ENCODE assay signal across 14 mouse cellular contexts in genomic region chr1:55725428-55725827, GRCm38 (mm10).
"Had no signal": no experiment of that assay in that cellular context is flagged by ENCODE, and none has a peak within 500 bp of the region (broad histone marks: within the 10 kb centered on the region; RNA-seq: fewer than 3 reads in every experiment).

No protein-coding gene starts in this region.

- H3K9ac ChIP-seq: limb, embryonic 13.5 days; liver, embryonic 13.5 days; midbrain, embryonic 15.5 days; neural tube, embryonic 13.5 days had no signal

- H3K4me2 ChIP-seq: limb, embryonic 13.5 days; liver, embryonic 13.5 days; midbrain, embryonic 15.5 days; neural tube, embryonic 13.5 days had no signal

- H3K4me3 ChIP-seq: limb, embryonic 13.5 days; liver, embryonic 13.5 days; megakaryocyte, embryonic 14.5 days; midbrain, embryonic 10.5 days; midbrain, embryonic 15.5 days; neural tube, embryonic 13.5 days had no signal

- H3K9me3 ChIP-seq: limb, embryonic 13.5 days; liver, embryonic 13.5 days; midbrain, embryonic 10.5 days; midbrain, embryonic 15.5 days had no signal

- DNase-seq: kidney, adult 9 months; kidney, postnatal 14 days; kidney, postnatal 4 days; left cerebral cortex, postnatal 4 days; liver, embryonic 13.5 days; lung, adult 2 months; thymus, adult 18-20 months; thymus, postnatal 36 days had no signal

- ATAC-seq: lung, postnatal 0 days; midbrain, embryonic 15.5 days had no signal

- H3K27ac ChIP-seq: limb, embryonic 13.5 days; liver, embryonic 13.5 days; midbrain, embryonic 10.5 days; midbrain, embryonic 15.5 days; neural tube, embryonic 13.5 days had no signal

- H3K27me3 ChIP-seq: limb, embryonic 13.5 days; liver, embryonic 13.5 days; megakaryocyte, embryonic 14.5 days; midbrain, embryonic 15.5 days; neural tube, embryonic 13.5 days had no signal

- H3K36me3 ChIP-seq: limb, embryonic 13.5 days; liver, embryonic 13.5 days; midbrain, embryonic 10.5 days; midbrain, embryonic 15.5 days; neural tube, embryonic 13.5 days had no signal

- H3K4me1 ChIP-seq: limb, embryonic 13.5 days; liver, embryonic 13.5 days; megakaryocyte, embryonic 14.5 days; midbrain, embryonic 10.5 days; midbrain, embryonic 15.5 days; neural tube, embryonic 13.5 days had no signal
